Mouse (Mus musculus): Measurements from ENCODE around the gene Pgm3. TPM values are rescaled to one million over a fixed set of nuclear protein-coding genes. Genes with fewer than 3 reads are reported as not detected.

The Pgm3 gene
- polyA plus RNA-seq, 1 experiment from 2014 or later: 33.3 TPM

DNA sequence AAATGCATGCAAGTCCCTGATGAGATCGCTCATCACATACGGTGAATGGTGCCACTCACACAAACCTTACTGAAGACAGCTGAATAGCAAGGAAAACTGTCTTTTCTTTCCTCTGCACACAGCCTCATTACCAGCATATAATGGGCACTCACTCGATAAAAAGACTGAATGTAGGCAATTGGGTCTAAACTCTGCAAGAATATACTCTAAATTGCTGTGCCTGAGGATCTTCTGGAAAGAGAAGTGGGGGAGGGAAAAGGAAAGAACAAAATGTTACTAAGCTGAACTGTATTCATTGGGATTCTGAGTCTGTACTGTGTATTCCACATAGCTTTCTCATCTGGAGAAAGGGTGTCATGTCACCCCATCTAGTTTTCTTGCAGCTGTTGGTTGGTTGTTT is 28.2 kb downstream of the Pgm3 start:
- ATAC-seq (ENCODE audit: low FRiP score): no peak
- H3K27ac ChIP-seq: no peak overlapping the region
- no peaks in the 10 kb centered on the region for H3K9me3 ChIP-seq (ENCODE audit: control insufficient read depth, low read length)
- H3K4me2 ChIP-seq (replicated peaks): no peak overlapping the region
- no peaks in the 10 kb centered on the region for H3K4me1 ChIP-seq (replicated peaks; ENCODE audit: control insufficient read depth, insufficient read depth, low read length)
- H3K27me3 ChIP-seq (ENCODE audit: control insufficient read depth, insufficient read depth, low read length): no peaks in the 10 kb centered on the region
- WGBS: 88% methylated on average over 3 of the region's 3 CpGs
- DNase-seq (ENCODE audit: low spot score): no peak
- no peak overlapping the region for H3K9ac ChIP-seq
- peaks cover 75% of the 10 kb centered on the region for H3K36me3 ChIP-seq (replicated peaks; ENCODE audit: control insufficient read depth, insufficient read depth)
- H3K4me3 ChIP-seq (replicated peaks; ENCODE audit: low read length): no peak overlapping the region

DNA sequence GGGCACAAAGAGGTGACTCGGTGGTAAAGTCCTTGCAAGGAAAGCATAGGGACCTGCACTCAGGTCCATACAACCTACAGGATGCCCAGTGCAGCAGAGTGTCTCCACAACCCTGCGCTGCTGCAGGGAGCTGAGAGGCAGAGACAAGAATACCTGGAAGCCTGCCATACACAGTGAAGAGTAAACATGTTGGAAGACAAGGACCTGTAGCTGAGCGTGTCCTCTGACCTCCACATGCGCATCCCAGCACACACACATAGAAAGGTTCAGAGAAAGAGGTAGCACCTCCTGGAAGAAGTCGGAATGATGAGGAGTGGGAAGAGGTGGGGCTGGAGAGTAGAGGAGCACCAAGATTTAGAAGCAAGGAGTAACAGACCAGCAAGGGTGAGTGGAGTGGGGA is 37.6 kb downstream of the Pgm3 start:
- 95% methylated on average over 5 of the region's 5 CpGs for WGBS
- H3K36me3 ChIP-seq (replicated peaks; ENCODE audit: control insufficient read depth, insufficient read depth): peaks cover 75% of the 10 kb centered on the region
- no peak overlapping the region for H3K4me2 ChIP-seq (replicated peaks)

DNA sequence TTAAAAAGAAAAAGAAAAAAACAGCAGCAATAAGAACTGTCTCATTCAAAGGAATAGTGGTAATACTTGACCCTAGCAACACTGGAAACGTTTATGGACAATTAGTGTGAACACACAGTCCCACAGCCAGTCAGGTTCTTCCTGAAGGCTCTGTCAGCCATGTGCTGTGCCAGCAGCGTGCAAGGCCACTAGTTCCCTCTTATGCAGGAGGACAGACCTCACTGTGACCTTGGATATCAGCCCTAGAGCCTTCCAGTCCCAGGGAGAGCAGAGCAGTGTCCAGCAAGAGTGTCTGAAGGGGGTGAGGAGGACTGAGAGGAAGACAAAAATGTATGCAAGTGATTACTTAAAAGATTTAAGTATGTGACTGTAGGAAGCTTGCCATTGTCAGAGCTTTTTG is 46.0 kb downstream of the Pgm3 start:
- H3K4me3 ChIP-seq (replicated peaks; ENCODE audit: low read length): no peak overlapping the region
- no peaks in the 10 kb centered on the region for H3K4me1 ChIP-seq (replicated peaks; ENCODE audit: control insufficient read depth, insufficient read depth, low read length)
- H3K36me3 ChIP-seq (replicated peaks; ENCODE audit: control insufficient read depth, insufficient read depth): peaks cover 80% of the 10 kb centered on the region
- 63% methylated on average over 2 of the region's 2 CpGs for WGBS
- no peak overlapping the region for H3K9ac ChIP-seq
- no peak overlapping the region for H3K4me2 ChIP-seq (replicated peaks)
- no peaks in the 10 kb centered on the region for H3K9me3 ChIP-seq (ENCODE audit: control insufficient read depth, low read length)
- H3K27ac ChIP-seq: no peak overlapping the region
- no peaks in the 10 kb centered on the region for H3K27me3 ChIP-seq (ENCODE audit: control insufficient read depth, insufficient read depth, low read length)
- DNase-seq (ENCODE audit: low spot score): no peak
- ATAC-seq (ENCODE audit: low FRiP score): no peak

More for the DNA sequence above, 37.6 kb downstream of the Pgm3 start:
- ATAC-seq (ENCODE audit: low FRiP score) (no peak), DNase-seq (ENCODE audit: low spot score) (no peak)
- Histone ChIP-seq H3K4me3 (replicated peaks; ENCODE audit: low read length) (no peak overlapping the region), H3K27ac (no peak overlapping the region), H3K9ac (no peak overlapping the region), H3K27me3 (ENCODE audit: control insufficient read depth, insufficient read depth, low read length) (no peaks in the 10 kb centered on the region), H3K9me3 (ENCODE audit: control insufficient read depth, low read length) (no peaks in the 10 kb centered on the region), H3K4me1 (replicated peaks; ENCODE audit: control insufficient read depth, insufficient read depth, low read length) (no peaks in the 10 kb centered on the region)

DNA sequence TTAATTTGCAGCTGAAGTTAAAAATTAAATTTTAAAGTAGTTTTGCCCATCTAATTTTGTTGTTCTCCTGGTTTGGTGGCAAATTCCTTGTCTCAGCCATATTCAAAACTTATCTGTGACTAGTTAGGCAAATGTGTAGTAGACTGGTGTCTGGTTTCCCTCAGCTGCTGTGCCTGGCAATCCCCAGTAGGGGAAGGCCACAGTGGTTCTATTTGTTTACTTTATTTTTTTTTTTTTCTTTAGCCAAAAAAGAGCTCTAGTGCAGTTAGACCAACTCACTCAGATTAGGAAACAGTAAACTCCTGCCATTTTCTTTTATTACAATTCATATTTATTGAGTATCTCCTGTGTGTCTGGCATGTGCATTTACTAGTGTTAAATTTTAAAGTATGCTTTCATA is 49.3 kb downstream of the Pgm3 start:
- Histone ChIP-seq H3K9me3 (ENCODE audit: control insufficient read depth, low read length) (no peaks in the 10 kb centered on the region), H3K36me3 (replicated peaks; ENCODE audit: control insufficient read depth, insufficient read depth) (peaks cover 82% of the 10 kb centered on the region), H3K27ac (no peak overlapping the region), H3K4me2 (replicated peaks) (no peak overlapping the region), H3K4me1 (replicated peaks; ENCODE audit: control insufficient read depth, insufficient read depth, low read length) (no peaks in the 10 kb centered on the region), H3K9ac (no peak overlapping the region), H3K4me3 (replicated peaks; ENCODE audit: low read length) (no peak overlapping the region), H3K27me3 (ENCODE audit: control insufficient read depth, insufficient read depth, low read length) (no peaks in the 10 kb centered on the region)
- ATAC-seq (ENCODE audit: low FRiP score): no peak
- DNase-seq (ENCODE audit: low spot score): no peak

DNA sequence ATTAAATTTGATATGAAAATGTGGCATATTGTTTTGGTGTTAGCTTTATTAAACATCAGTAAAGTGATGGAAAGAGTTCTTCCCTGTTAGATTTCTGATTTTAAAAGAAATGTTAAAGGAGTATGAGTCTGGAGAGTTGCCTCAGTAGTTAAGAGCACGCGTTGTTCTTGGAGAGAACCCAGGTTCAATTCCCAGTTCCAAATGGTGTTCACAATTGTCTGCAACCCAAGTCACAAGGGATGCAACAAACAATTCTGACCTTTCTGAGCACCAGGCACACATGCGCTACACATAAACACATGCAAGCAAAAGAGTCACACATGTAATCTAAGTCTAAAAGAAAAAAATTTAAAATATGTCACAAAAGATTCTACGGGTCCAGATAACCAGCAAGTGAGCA is 56.8 kb downstream of the Pgm3 start:
- H3K4me2 ChIP-seq (replicated peaks): no peak overlapping the region
- no peak overlapping the region for H3K27ac ChIP-seq
- H3K4me3 ChIP-seq (replicated peaks; ENCODE audit: low read length): no peak overlapping the region
- no peak overlapping the region for H3K9ac ChIP-seq
- WGBS: 98% methylated on average over 4 of the region's 4 CpGs
- no peaks in the 10 kb centered on the region for H3K27me3 ChIP-seq (ENCODE audit: control insufficient read depth, insufficient read depth, low read length)
- no peaks in the 10 kb centered on the region for H3K4me1 ChIP-seq (replicated peaks; ENCODE audit: control insufficient read depth, insufficient read depth, low read length)
- ATAC-seq (ENCODE audit: low FRiP score) (no peak), DNase-seq (ENCODE audit: low spot score) (no peak)
- H3K9me3 ChIP-seq (ENCODE audit: control insufficient read depth, low read length): no peaks in the 10 kb centered on the region
- H3K36me3 ChIP-seq (replicated peaks; ENCODE audit: control insufficient read depth, insufficient read depth): peaks cover 85% of the 10 kb centered on the region

DNA sequence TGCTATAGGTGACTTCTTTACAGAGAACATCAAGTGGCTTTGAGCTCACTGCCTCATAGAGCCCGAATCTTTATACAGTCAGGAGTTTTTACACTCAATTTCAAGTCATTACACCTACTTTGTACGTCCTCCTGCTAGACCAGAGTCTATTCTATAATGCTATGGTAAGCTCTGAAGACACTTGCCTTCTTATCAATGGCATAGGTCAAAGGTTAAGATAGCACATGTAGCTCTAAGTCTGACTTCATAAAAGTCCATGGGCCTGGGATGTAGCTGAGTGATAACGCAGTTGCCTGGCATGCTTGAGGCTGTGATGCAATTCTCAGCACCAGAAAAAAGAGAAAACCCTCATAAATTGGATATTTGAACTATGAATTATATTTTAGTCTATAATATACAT is 57.3 kb downstream of the Pgm3 start:
- 92% methylated on average over 3 of the region's 3 CpGs for WGBS
- no peaks in the 10 kb centered on the region for H3K27me3 ChIP-seq (ENCODE audit: control insufficient read depth, insufficient read depth, low read length)
- ATAC-seq (ENCODE audit: low FRiP score) (no peak), DNase-seq (ENCODE audit: low spot score) (no peak)
- H3K9me3 ChIP-seq (ENCODE audit: control insufficient read depth, low read length): no peaks in the 10 kb centered on the region
- H3K4me1 ChIP-seq (replicated peaks; ENCODE audit: control insufficient read depth, insufficient read depth, low read length): no peaks in the 10 kb centered on the region
- H3K9ac ChIP-seq: no peak overlapping the region
- no peak overlapping the region for H3K4me2 ChIP-seq (replicated peaks)
- H3K4me3 ChIP-seq (replicated peaks; ENCODE audit: low read length): no peak overlapping the region
- H3K27ac ChIP-seq: no peak overlapping the region
- peaks cover 84% of the 10 kb centered on the region for H3K36me3 ChIP-seq (replicated peaks; ENCODE audit: control insufficient read depth, insufficient read depth)

DNA sequence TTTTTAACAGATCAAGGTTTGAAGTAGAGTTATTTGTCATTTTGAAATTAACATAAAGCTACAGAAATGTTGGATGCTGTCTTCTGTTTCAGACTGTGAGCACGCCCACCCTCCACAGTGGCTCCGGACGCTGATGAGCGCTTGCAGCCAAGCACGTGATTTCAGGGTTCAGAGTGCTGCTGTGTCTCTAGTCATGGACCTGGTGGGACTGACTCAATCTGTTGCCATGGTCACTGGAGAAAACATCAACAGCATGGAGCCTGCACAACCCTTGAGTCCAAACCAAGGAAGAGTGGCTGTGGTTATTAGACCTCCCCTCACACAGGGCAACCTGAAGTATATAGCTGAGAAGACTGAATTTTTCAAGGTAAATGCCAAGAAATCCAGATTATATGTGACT is 57.9 kb downstream of the Pgm3 start:
- H3K27me3 ChIP-seq (ENCODE audit: control insufficient read depth, insufficient read depth, low read length): no peaks in the 10 kb centered on the region
- no peak overlapping the region for H3K4me3 ChIP-seq (replicated peaks; ENCODE audit: low read length)
- no peaks in the 10 kb centered on the region for H3K4me1 ChIP-seq (replicated peaks; ENCODE audit: control insufficient read depth, insufficient read depth, low read length)
- peaks cover 83% of the 10 kb centered on the region for H3K36me3 ChIP-seq (replicated peaks; ENCODE audit: control insufficient read depth, insufficient read depth)
- H3K27ac ChIP-seq: no peak overlapping the region
- H3K9ac ChIP-seq: no peak overlapping the region
- no peak for DNase-seq (ENCODE audit: low spot score)
- no peak overlapping the region for H3K4me2 ChIP-seq (replicated peaks)
- ATAC-seq (ENCODE audit: low FRiP score): no peak
- H3K9me3 ChIP-seq (ENCODE audit: control insufficient read depth, low read length): no peaks in the 10 kb centered on the region
- WGBS: 66% methylated on average over 5 of the region's 5 CpGs

DNA sequence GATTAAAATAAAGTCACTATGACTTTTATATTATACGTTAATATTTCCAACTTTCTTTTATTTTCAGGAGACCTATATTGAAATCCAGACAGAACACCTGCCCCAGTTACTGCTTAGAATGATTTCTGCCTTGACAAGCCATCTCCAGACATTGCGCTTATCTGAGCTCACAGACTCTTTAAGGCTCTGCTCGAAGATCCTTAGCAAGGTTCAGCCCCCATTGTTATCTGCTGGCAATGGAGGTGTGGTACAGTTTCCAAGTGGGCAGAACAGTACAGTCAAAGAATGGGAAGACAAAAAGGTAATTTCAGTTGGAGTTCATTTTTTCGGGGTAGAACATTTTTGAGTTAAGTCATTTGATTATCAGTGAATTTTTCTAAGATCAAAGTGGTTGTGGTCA is 64.2 kb downstream of the Pgm3 start:
- Histone ChIP-seq H3K9ac (no peak overlapping the region), H3K27ac (no peak overlapping the region), H3K4me3 (replicated peaks; ENCODE audit: low read length) (no peak overlapping the region), H3K4me2 (replicated peaks) (no peak overlapping the region), H3K27me3 (ENCODE audit: control insufficient read depth, insufficient read depth, low read length) (no peaks in the 10 kb centered on the region), H3K9me3 (ENCODE audit: control insufficient read depth, low read length) (no peaks in the 10 kb centered on the region), H3K36me3 (replicated peaks; ENCODE audit: control insufficient read depth, insufficient read depth) (peaks cover 63% of the 10 kb centered on the region), H3K4me1 (replicated peaks; ENCODE audit: control insufficient read depth, insufficient read depth, low read length) (no peaks in the 10 kb centered on the region)
- 93% methylated on average over 4 of the region's 4 CpGs for WGBS
- ATAC-seq (ENCODE audit: low FRiP score) (no peak), DNase-seq (ENCODE audit: low spot score) (no peak)

Other genes with a start within 250 kb of the Pgm3 start
- 7.4 and 7.6 TPM in 2 replicates for gene Ube2cbp, start 106.9 kb downstream of the Pgm3 start, polyA plus RNA-seq (2014; fragmentation: Nextera tagmentation; extraction: Ambion mirVana)
- 41.0 and 45.9 TPM in 2 replicates for gene Dop1a, start 104.7 kb downstream of the Pgm3 start, polyA plus RNA-seq (2014; fragmentation: Nextera tagmentation; extraction: Ambion mirVana)
- 26.6 and 31.7 TPM in 2 replicates for gene Rwdd2a, start 149 bp upstream of the Pgm3 start, polyA plus RNA-seq (2014; fragmentation: Nextera tagmentation; extraction: Ambion mirVana)
- 53.5 and 61.8 TPM in 2 replicates for gene Me1, start 124.1 kb upstream of the Pgm3 start, polyA plus RNA-seq (2014; fragmentation: Nextera tagmentation; extraction: Ambion mirVana)
- gene Prss35, start 171.8 kb upstream of the Pgm3 start, polyA plus RNA-seq (2014; fragmentation: Nextera tagmentation; extraction: Ambion mirVana): 6.6 and 7.2 TPM in 2 replicates